Mouse (Mus musculus) stomach, postnatal 0 days (tissue): ENCODE data around the gene Pds5a.

Experiments used
- CTCF ChIP-seq: IDR thresholded peaks from 2 replicates; pipeline ENCODE4 v1.5.1; 2016; ENCODE audit warnings: antibody characterized with exemption, low read depth, mild to moderate bottlenecking, moderate library complexity
- EP300 ChIP-seq: optimal IDR thresholded peaks from 2 replicates; pipeline ENCODE3; 2016; ENCODE audit warnings: antibody characterized with exemption

- TF ChIP-seq CTCF, result no peak
- no peak for TF ChIP-seq EP300
Observed at GRCm38 (mm10) chr5:65700102-65700501, 2.0 kb upstream of the Pds5a start.
